ENCODE assay signal across 32 mouse cellular contexts in genomic region chr10:109699771-109700335, GRCm38 (mm10).
A peak's percentile ranks its signal among the peaks of the same experiment; 100 is the strongest.
DNase-seq lines count a peak whose midpoint lies in the region; ATAC-seq and TF ChIP-seq lines count a peak whose summit lies in the region.
"Had no signal": no experiment of that assay in that cellular context is flagged by ENCODE, and none has a peak within 500 bp of the region (broad histone marks: within the 10 kb centered on the region; RNA-seq: fewer than 3 reads in every experiment).

No protein-coding gene starts in this region.

- peak; percentile 60 for ATAC-seq in hindbrain, embryonic 16.5 days
- no peak for ATAC-seq in midbrain, postnatal 0 days (ENCODE audit: low FRiP score)
- no peak for ATAC-seq in midbrain, embryonic 11.5 days (ENCODE audit: low FRiP score)
- ATAC-seq: activated CD4-positive, CD25-positive, alpha-beta regulatory T cell, adult 4 months; forebrain, embryonic 16.5 days; midbrain, embryonic 16.5 days had no signal

- no peaks in the 10 kb centered on the region for H3K9me3 ChIP-seq in hindbrain, embryonic 16.5 days (ENCODE audit: control insufficient read depth, low read length)
- no peaks in the 10 kb centered on the region for H3K9me3 ChIP-seq in hindbrain, embryonic 10.5 days
- H3K9me3 ChIP-seq in midbrain, postnatal 0 days (ENCODE audit: low read length), result no peaks in the 10 kb centered on the region
- no peaks in the 10 kb centered on the region for H3K9me3 ChIP-seq in midbrain, embryonic 11.5 days (ENCODE audit: control insufficient read depth, low read length)
- H3K9me3 ChIP-seq: hindbrain, embryonic 12.5 days; kidney, embryonic 15.5 days; neural tube, embryonic 12.5 days had no signal

- WGBS in hindbrain, embryonic 16.5 days, result 55% methylated on average over 3 of the region's 3 CpGs
- 69% methylated on average over 3 of the region's 3 CpGs for WGBS in hindbrain, embryonic 10.5 days
- 40% methylated on average over 3 of the region's 3 CpGs for WGBS in midbrain, postnatal 0 days
- 66% methylated on average over 3 of the region's 3 CpGs for WGBS in midbrain, embryonic 11.5 days

- TF ChIP-seq CTCF in midbrain, postnatal 0 days (IDR thresholded peaks at IDR 0.05), result no peak

- no peaks in the 10 kb centered on the region for H3K27me3 ChIP-seq in hindbrain, embryonic 16.5 days (replicated peaks; ENCODE audit: control insufficient read depth, insufficient read depth, low read length)
- H3K27me3 ChIP-seq in hindbrain, embryonic 10.5 days (ENCODE audit: insufficient read depth, poor library complexity, severe bottlenecking), result no peaks in the 10 kb centered on the region
- H3K27me3 ChIP-seq in midbrain, postnatal 0 days (ENCODE audit: insufficient read depth, low read length), result no peaks in the 10 kb centered on the region
- H3K27me3 ChIP-seq in midbrain, embryonic 11.5 days (ENCODE audit: control insufficient read depth, insufficient read depth, low read length), result no peaks in the 10 kb centered on the region
- H3K27me3 ChIP-seq: hindbrain, embryonic 12.5 days; kidney, embryonic 15.5 days; neural tube, embryonic 12.5 days had no signal

- H3K4me1 ChIP-seq in hindbrain, embryonic 16.5 days (ENCODE audit: control insufficient read depth, insufficient read depth, low read depth, low read length), result no peaks in the 10 kb centered on the region
- no peaks in the 10 kb centered on the region for H3K4me1 ChIP-seq in hindbrain, embryonic 10.5 days (replicated peaks)
- no peaks in the 10 kb centered on the region for H3K4me1 ChIP-seq in midbrain, postnatal 0 days (ENCODE audit: insufficient read depth, low read length)
- H3K4me1 ChIP-seq in midbrain, embryonic 11.5 days (ENCODE audit: control insufficient read depth, insufficient read depth, low read length), result no peaks in the 10 kb centered on the region
- H3K4me1 ChIP-seq: hindbrain, embryonic 12.5 days; kidney, embryonic 15.5 days; neural tube, embryonic 12.5 days had no signal

- no peak overlapping the region for H3K4me2 ChIP-seq in hindbrain, embryonic 16.5 days (ENCODE audit: low read length)
- no peak overlapping the region for H3K4me2 ChIP-seq in midbrain, postnatal 0 days (ENCODE audit: low read depth, low read length, poor library complexity, severe bottlenecking)
- H3K4me2 ChIP-seq in midbrain, embryonic 11.5 days, result no peak overlapping the region
- H3K4me2 ChIP-seq: hindbrain, embryonic 12.5 days; kidney, embryonic 15.5 days; neural tube, embryonic 12.5 days had no signal

- H3K4me3 ChIP-seq in hindbrain, embryonic 16.5 days (ENCODE audit: low read length), result no peak overlapping the region
- no peak overlapping the region for H3K4me3 ChIP-seq in hindbrain, embryonic 10.5 days
- no peak overlapping the region for H3K4me3 ChIP-seq in midbrain, postnatal 0 days (ENCODE audit: low read depth, low read length)
- H3K4me3 ChIP-seq in midbrain, embryonic 11.5 days (ENCODE audit: low read depth, low read length), result no peak overlapping the region
- H3K4me3 ChIP-seq: erythroblast, embryonic 14.5 days; hindbrain, embryonic 12.5 days; kidney, embryonic 15.5 days; myocyte; neural tube, embryonic 12.5 days had no signal

- no peak for DNase-seq in hindbrain, embryonic 10.5 days (ENCODE audit: low spot score)
- DNase-seq in midbrain, postnatal 0 days (ENCODE audit: low spot score), result peak; percentile 34
- no peak for DNase-seq in midbrain, embryonic 11.5 days (ENCODE audit: low spot score, missing footprints)
- peak; percentile 15 for DNase-seq in layer of hippocampus, adult 9-10 months (ENCODE audit: low spot score)
- DNase-seq in ovary, postnatal 10 days (ENCODE audit: low spot score), result no peak
- no peak for DNase-seq in adrenal gland, adult (ENCODE audit: inconsistent age in 2 of 2, low spot score in 1 of 2)
- DNase-seq: adrenal gland, adult 8-10 months; B cell, adult 2 months; cerebellum, adult 11 months; cerebellum, postnatal 14 days; gastrocnemius, postnatal 10 days; heart, postnatal 14 days; kidney, adult 18-20 months; kidney, postnatal 25 days; liver; lung, adult 2 months; lung, postnatal 10 days; spleen, adult 18-20 months; thymus, adult 18-20 months; thymus, postnatal 25 days had no signal

- no peak overlapping the region for H3K9ac ChIP-seq in hindbrain, embryonic 16.5 days (ENCODE audit: low read depth, low read length)
- no peak overlapping the region for H3K9ac ChIP-seq in midbrain, postnatal 0 days (replicated peaks; ENCODE audit: low read length, poor library complexity, severe bottlenecking)
- H3K9ac ChIP-seq in midbrain, embryonic 11.5 days (ENCODE audit: low read length), result no peak overlapping the region
- H3K9ac ChIP-seq: hindbrain, embryonic 12.5 days; kidney, embryonic 15.5 days; liver, embryonic 14.5 days; neural tube, embryonic 12.5 days had no signal

- no peak overlapping the region for H3K27ac ChIP-seq in hindbrain, embryonic 16.5 days (ENCODE audit: low read depth, low read length)
- H3K27ac ChIP-seq in hindbrain, embryonic 10.5 days, result no peak overlapping the region
- no peak overlapping the region for H3K27ac ChIP-seq in midbrain, postnatal 0 days (ENCODE audit: low read depth, low read length)
- H3K27ac ChIP-seq in midbrain, embryonic 11.5 days (ENCODE audit: low read depth, low read length), result no peak overlapping the region
- H3K27ac ChIP-seq: hindbrain, embryonic 12.5 days; kidney, embryonic 15.5 days; liver, embryonic 14.5 days; macrophage; neural tube, embryonic 12.5 days; stomach, postnatal 0 days had no signal

- H3K36me3 ChIP-seq in hindbrain, embryonic 16.5 days (ENCODE audit: control insufficient read depth, insufficient read depth, low read length), result no peaks in the 10 kb centered on the region
- H3K36me3 ChIP-seq in hindbrain, embryonic 10.5 days, result no peaks in the 10 kb centered on the region
- H3K36me3 ChIP-seq in midbrain, postnatal 0 days (ENCODE audit: insufficient read depth, low read length), result peaks cover 3% of the 10 kb centered on the region; the same call in 1 of the 2 replicates
- H3K36me3 ChIP-seq in midbrain, embryonic 11.5 days (ENCODE audit: control insufficient read depth, insufficient read depth, low read length), result no peaks in the 10 kb centered on the region
- H3K36me3 ChIP-seq: hindbrain, embryonic 12.5 days; kidney, embryonic 15.5 days; neural tube, embryonic 12.5 days had no signal

Comparison
In these comparisons a context has a peak if more than half of its experiments do, and no peak if none do; other contexts are left out.
1. DNase-seq: peak in midbrain, postnatal 0 days (single experiment) and layer of hippocampus, adult 9-10 months (single experiment); none in hindbrain, embryonic 10.5 days (single experiment), midbrain, embryonic 11.5 days (single experiment), ovary, postnatal 10 days (single experiment) and adrenal gland, adult (0 of 2).